Mouse (Mus musculus): ENCODE measurements around the gene Rtf2. TPM values are rescaled to one million over a fixed set of nuclear protein-coding genes. Genes with fewer than 3 reads are reported as not detected.

Gene Rtf2
- polyA plus RNA-seq, 1 experiment from 2014 or later: 78.7 TPM

DNA sequence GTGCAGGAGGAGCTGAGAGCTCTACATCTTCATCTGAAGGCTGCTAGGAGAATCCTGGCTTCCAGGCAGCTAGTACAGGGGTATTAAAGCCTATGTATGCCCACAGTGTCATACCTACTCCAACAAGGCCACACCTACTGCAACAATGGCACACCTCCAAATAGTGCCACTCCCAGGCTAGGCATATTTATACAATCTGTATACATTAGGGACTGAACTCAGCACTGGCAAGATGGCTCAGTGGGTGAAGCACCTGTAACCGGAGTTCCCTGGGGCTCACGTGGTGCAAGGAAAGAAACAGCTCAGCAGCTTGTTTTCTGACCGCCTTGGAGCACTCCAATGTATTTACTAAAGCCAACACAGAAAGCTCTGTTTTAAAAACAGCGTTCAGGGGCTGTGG lies 5.3 kb downstream of the Rtf2 start:
- Histone ChIP-seq H3K36me3 (replicated peaks) (peaks cover 65% of the 10 kb centered on the region), H3K9me3 (no peaks in the 10 kb centered on the region), H3K4me3 (no peak overlapping the region), H3K27me3 (replicated peaks; ENCODE audit: low read depth, poor library complexity, severe bottlenecking) (no peaks in the 10 kb centered on the region), H3K4me1 (peaks cover 12% of the 10 kb centered on the region), H3K27ac (replicated peaks) (no peak overlapping the region)
- WGBS: 91% methylated on average over 4 of the region's 4 CpGs
- no peak for DNase-seq (ENCODE audit: low spot score)

DNA sequence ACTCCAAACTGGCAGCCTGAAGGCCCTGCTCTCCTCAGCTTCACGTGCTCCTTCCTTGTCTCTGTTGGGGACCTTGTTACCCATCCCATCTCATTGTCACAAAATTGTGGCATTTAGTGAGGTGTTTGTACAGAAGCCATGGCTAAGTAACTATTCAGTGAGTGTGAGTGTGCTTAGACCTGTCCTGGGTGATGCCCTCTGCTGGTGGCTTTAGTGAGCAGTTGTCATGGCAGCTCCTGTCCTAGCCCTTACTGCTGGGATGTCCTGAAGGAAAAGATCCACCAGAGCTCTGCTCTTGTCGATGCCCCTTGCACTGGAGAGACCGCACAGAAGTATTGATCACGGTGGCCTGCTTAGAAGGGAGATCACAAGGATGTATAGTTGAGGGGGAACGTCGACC lies 7.0 kb downstream of the Rtf2 start:
- WGBS: 90% methylated on average over 6 of the region's 6 CpGs
- Histone ChIP-seq H3K27ac (replicated peaks) (no peak overlapping the region), H3K9me3 (no peaks in the 10 kb centered on the region), H3K4me1 (no peaks in the 10 kb centered on the region), H3K4me3 (no peak overlapping the region), H3K36me3 (replicated peaks) (peaks cover 79% of the 10 kb centered on the region), H3K27me3 (replicated peaks; ENCODE audit: low read depth, poor library complexity, severe bottlenecking) (no peaks in the 10 kb centered on the region)
- DNase-seq (ENCODE audit: low spot score): no peak

DNA sequence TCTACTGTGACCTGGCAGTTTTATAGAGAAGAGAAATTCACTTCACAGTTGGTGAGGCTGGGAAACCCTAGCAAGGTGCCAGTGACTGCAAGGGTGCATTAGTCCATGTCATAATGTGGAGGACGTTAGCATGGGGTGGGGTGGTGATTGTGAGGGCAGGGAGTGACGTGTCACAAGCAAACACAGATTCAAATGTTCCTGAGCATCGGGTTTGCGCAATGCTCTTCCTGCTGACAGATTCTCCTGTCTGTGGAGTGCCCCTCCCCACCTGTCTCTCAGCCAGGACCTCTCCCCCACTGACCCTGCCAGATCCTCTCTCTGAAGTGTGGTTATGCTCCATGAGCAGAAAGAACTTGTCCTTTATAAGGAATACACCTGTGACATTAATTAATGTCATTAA lies 8.0 kb downstream of the Rtf2 start:
- Histone ChIP-seq H3K4me3 (no peak overlapping the region), H3K27me3 (replicated peaks; ENCODE audit: low read depth, poor library complexity, severe bottlenecking) (no peaks in the 10 kb centered on the region), H3K4me1 (no peaks in the 10 kb centered on the region), H3K9me3 (no peaks in the 10 kb centered on the region), H3K27ac (replicated peaks) (no peak overlapping the region), H3K36me3 (replicated peaks) (peaks cover 89% of the 10 kb centered on the region)
- WGBS: 93% methylated on average over 4 of the region's 4 CpGs
- no peak for DNase-seq (ENCODE audit: low spot score)

DNA sequence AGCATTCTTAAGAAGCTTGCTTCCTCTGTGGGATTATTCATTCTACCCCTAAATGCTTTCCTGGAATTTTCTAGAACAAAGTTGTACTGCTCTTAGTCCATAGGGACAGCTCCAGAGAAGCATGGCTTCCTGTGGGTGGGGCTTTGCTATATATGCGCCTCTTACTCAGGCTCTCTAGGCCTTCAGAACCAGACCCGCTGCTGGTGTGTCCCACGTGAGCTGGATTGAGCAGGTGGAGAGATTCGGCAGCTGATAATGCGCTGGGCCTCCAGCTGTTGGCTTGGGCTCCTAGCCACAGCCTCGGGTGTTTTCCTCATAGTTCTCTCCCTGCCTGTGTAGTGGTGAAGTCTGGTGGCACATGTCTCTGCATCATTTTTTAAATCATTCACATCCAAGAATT lies 10.3 kb downstream of the Rtf2 start:
- no peaks in the 10 kb centered on the region for H3K27me3 ChIP-seq (replicated peaks; ENCODE audit: low read depth, poor library complexity, severe bottlenecking)
- no peak overlapping the region for H3K27ac ChIP-seq (replicated peaks)
- H3K9me3 ChIP-seq: no peaks in the 10 kb centered on the region
- DNase-seq (ENCODE audit: low spot score): no peak
- H3K4me3 ChIP-seq: no peak overlapping the region
- 91% methylated on average over 6 of the region's 6 CpGs for WGBS
- peaks cover 87% of the 10 kb centered on the region for H3K36me3 ChIP-seq (replicated peaks)
- no peaks in the 10 kb centered on the region for H3K4me1 ChIP-seq

DNA sequence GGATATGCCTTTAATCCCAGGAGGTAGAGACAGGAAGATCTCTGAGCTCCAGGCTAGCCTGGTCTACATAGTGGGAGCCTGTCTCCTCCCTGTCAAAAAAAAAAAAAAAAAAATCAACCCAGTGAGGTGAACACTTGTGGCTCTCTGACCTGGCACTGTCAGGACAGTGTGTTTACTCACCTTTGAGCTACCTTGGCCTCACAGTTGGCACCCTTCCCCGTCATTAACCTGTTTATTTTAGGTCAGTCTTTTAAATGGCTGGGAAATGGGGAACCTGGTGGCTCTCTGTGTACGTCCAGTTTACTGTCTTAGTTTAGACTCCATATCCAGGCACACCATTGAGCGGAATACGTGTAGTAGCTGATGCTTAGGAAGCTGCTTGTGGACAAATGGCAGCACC lies 11.7 kb downstream of the Rtf2 start:
- Histone ChIP-seq H3K36me3 (replicated peaks) (peaks cover 78% of the 10 kb centered on the region), H3K27me3 (replicated peaks; ENCODE audit: low read depth, poor library complexity, severe bottlenecking) (no peaks in the 10 kb centered on the region), H3K27ac (replicated peaks) (no peak overlapping the region), H3K9me3 (no peaks in the 10 kb centered on the region), H3K4me3 (no peak overlapping the region), H3K4me1 (no peaks in the 10 kb centered on the region)
- WGBS: 95% methylated on average over 4 of the region's 4 CpGs
- no peak for DNase-seq (ENCODE audit: low spot score)

DNA sequence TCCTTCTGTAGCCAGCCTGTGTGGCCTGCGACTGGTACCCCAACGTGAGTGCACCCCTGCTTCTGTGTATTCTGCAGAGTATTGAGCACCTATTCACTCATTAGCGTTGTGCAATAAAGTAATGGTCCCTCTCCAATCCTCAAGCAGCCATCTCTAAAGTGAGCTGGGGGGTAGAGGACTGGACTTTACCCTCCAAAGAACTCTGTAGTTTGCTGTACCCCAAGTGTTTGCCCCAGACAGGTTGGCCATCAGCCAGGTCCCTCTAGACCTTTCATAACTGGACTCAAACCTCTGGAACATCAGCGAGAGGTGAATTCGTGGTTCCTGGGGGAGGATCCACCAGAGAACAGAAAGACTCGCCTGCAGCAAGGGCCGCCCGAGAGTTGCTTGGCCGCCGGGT lies 12.1 kb downstream of the Rtf2 start:
- no peaks in the 10 kb centered on the region for H3K4me1 ChIP-seq
- H3K4me3 ChIP-seq: no peak overlapping the region
- H3K36me3 ChIP-seq (replicated peaks): peaks cover 76% of the 10 kb centered on the region
- no peaks in the 10 kb centered on the region for H3K27me3 ChIP-seq (replicated peaks; ENCODE audit: low read depth, poor library complexity, severe bottlenecking)
- no peak for DNase-seq (ENCODE audit: low spot score)
- H3K9me3 ChIP-seq: no peaks in the 10 kb centered on the region
- 89% methylated on average over 10 of the region's 10 CpGs for WGBS
- H3K27ac ChIP-seq (replicated peaks): no peak overlapping the region

DNA sequence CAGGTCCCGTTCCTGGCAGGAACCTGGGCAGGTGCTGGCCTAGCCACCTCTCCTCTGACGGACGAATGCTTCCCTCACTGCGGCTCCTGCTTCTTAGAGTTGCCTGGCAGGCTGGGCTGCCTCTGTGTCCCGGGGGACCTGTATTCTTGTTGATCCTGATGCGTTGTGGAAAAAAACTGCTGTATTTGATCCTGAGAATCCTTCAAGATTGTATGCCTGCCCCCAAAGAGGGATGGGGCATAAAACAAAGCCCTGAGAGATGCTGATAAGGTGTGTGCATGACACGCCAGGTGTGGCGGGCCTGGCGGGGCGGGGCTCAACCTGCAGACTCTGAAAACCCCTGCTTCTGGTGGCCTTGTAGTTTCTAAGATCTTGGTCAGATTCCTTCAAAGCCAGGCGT lies 18.1 kb downstream of the Rtf2 start, which contains the start of gene Gcnt7:
TSS of gene Gcnt7 (minus strand) at position 101 of the 400 bp plus-strand sequence.
- Histone ChIP-seq H3K27me3 (replicated peaks; ENCODE audit: low read depth, poor library complexity, severe bottlenecking) (no peaks in the 10 kb centered on the region), H3K36me3 (replicated peaks) (peaks cover 62% of the 10 kb centered on the region), H3K4me1 (peaks cover 10% of the 10 kb centered on the region), H3K27ac (replicated peaks) (no peak within 1 kb of the TSS), H3K9me3 (no peaks in the 10 kb centered on the region), H3K4me3 (no peak within 1 kb of the TSS)
- no peak for DNase-seq (ENCODE audit: low spot score)
- 87% methylated on average over 11 of the region's 11 CpGs for WGBS

DNA sequence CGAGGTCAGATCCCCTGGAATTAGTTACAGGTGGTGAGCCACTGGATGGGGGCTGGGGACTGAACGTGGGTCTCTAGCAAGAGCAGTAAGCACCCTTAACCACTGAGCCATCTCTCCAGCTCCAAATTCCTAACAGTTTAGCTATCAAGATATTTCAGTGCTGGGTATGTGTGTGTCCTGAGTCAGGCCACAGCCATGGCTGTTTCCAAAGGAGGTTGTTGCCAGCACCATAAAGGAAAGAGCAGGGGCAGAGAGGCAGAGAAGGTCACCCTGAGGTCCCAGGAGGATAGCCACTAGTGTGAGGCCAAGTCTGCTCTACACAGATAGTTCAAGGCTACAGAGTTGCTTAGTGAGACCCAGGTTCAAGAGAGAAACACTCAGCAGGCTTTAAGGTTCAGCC lies 20.3 kb downstream of the Rtf2 start:
- peaks cover 71% of the 10 kb centered on the region for H3K36me3 ChIP-seq (replicated peaks)
- peaks cover 10% of the 10 kb centered on the region for H3K4me1 ChIP-seq
- 71% methylated on average over 2 of the region's 2 CpGs for WGBS
- H3K9me3 ChIP-seq: no peaks in the 10 kb centered on the region
- H3K27me3 ChIP-seq (replicated peaks; ENCODE audit: low read depth, poor library complexity, severe bottlenecking): no peaks in the 10 kb centered on the region
- H3K27ac ChIP-seq (replicated peaks): no peak overlapping the region
- peak; percentile 41 for DNase-seq (ENCODE audit: low spot score)
- no peak overlapping the region for H3K4me3 ChIP-seq

DNA sequence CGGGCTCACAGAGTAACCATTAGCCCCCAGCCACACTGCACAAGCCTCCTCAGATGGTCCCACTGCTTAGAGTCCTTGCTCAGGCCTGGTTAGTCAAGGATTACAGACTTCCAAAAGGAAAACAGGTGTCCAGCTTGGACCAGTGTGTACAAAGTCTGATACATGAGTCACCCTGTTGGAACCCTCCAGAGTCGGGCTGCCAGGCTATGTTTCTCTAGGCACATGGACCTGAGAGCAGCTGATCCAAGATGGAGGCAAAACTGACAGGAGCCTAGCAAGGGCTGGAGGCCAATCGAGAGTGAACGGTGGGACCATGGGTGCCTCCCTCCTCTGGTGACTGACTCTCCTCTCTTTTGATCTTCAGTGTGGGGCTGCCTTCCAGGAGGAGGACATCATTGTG lies 22.5 kb downstream of the Rtf2 start:
- no peaks in the 10 kb centered on the region for H3K27me3 ChIP-seq (replicated peaks; ENCODE audit: low read depth, poor library complexity, severe bottlenecking)
- peaks cover 10% of the 10 kb centered on the region for H3K4me1 ChIP-seq
- 91% methylated on average over 4 of the region's 4 CpGs for WGBS
- no peak overlapping the region for H3K4me3 ChIP-seq
- H3K9me3 ChIP-seq: no peaks in the 10 kb centered on the region
- peaks cover 82% of the 10 kb centered on the region for H3K36me3 ChIP-seq (replicated peaks)
- DNase-seq (ENCODE audit: low spot score): no peak
- no peak overlapping the region for H3K27ac ChIP-seq (replicated peaks)

DNA sequence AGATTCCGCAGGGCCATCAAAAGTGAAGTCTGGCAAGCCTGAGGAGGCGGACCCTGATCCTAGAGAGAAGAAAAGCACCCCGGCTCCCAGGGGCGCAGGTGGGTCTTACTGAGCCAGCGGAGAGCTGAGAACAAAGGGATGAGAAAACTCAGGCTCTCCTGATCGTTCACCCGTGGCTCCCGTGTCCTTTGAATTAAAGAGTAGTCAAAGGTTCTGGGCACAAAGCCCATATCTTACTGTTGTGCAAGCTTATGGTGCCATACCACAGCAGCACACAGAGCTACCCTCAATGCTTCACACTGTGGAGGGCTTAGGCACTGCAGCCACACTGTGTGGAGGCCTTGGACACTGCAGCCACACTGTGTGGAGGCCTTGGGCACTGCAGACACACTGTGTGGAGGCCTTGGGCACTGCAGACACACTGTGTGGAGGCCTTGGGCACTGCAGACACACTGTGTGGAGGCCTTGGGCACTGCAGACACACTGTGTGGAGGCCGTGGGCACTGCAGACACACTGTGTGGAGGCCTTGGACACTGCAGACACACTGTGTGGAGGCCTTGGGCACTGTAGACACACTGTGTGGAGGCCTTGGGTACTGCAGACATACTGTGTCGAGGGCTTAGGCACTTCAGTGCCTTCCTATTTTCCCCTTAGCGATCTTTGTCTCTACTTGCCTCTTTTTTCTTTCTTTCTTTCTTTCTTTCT lies 26.2 kb downstream of the Rtf2 start:
- H3K36me3 ChIP-seq (replicated peaks): peaks cover 87% of the 10 kb centered on the region
- no peaks in the 10 kb centered on the region for H3K9me3 ChIP-seq
- no peak overlapping the region for H3K27ac ChIP-seq (replicated peaks)
- H3K27me3 ChIP-seq (replicated peaks; ENCODE audit: low read depth, poor library complexity, severe bottlenecking): no peaks in the 10 kb centered on the region
- no peaks in the 10 kb centered on the region for H3K4me1 ChIP-seq
- WGBS: 89% methylated on average over 11 of the region's 11 CpGs
- DNase-seq (ENCODE audit: low spot score): no peak
- no peak overlapping the region for H3K4me3 ChIP-seq

DNA sequence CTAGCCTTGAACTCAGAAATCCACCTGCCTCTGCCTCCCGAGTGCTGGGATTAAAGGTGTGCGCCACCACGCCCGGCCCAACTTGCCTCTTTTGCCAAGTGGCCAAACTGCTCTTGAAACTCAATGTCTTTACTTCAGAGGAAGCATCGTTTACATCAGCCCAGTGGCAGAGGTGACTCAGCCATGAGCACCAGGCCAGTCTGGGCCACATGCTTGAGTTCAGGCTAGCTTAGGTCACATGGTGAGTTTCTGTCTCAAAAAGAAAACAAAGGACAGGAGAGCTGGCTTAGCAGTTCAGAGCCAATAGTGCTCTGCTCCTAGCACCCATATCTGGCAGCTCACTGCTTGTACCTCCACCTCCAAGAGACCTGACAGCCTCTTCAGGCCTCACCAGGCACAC lies 26.9 kb downstream of the Rtf2 start:
- Histone ChIP-seq H3K4me1 (no peaks in the 10 kb centered on the region), H3K4me3 (no peak overlapping the region), H3K9me3 (no peaks in the 10 kb centered on the region), H3K27me3 (replicated peaks; ENCODE audit: low read depth, poor library complexity, severe bottlenecking) (no peaks in the 10 kb centered on the region), H3K27ac (replicated peaks) (no peak overlapping the region), H3K36me3 (replicated peaks) (peaks cover 84% of the 10 kb centered on the region)
- 94% methylated on average over 5 of the region's 5 CpGs for WGBS
- no peak for DNase-seq (ENCODE audit: low spot score)

DNA sequence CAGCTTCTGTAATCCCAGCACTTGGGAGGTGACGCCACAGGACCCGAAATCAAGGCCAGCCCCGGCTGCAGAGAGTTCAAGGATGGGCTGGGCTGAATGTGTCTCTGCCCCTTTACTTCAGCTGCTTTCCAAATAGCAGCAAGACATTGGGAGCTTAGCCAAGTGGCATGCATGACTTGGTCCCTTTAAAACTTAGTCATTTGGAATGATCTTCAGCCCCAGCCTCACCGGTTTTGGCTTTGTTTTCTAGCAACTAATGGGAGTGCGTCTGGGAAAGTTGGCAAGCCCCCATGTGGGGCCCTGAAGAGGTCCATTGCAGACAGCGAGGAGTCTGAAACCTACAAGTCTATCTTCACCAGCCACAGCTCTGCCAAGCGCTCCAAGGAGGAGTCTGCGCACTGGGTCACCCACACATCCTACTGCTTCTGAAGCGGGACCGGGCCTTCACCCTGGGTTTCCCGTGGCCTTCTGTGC lies 28.0 kb downstream of the Rtf2 start:
- H3K4me1 ChIP-seq: peaks cover 2% of the 10 kb centered on the region; the same call in 1 of the 2 replicates
- H3K36me3 ChIP-seq (replicated peaks): peaks cover 73% of the 10 kb centered on the region
- 86% methylated on average over 11 of the region's 11 CpGs for whole genome bisulfite sequencing
- H3K9me3 ChIP-seq: no peaks in the 10 kb centered on the region
- no peak overlapping the region for H3K4me3 ChIP-seq
- H3K27me3 ChIP-seq (replicated peaks; ENCODE audit: low read depth, poor library complexity, severe bottlenecking): no peaks in the 10 kb centered on the region
- no peak overlapping the region for H3K27ac ChIP-seq (replicated peaks)
- DNase-seq (ENCODE audit: low spot score): no peak

DNA sequence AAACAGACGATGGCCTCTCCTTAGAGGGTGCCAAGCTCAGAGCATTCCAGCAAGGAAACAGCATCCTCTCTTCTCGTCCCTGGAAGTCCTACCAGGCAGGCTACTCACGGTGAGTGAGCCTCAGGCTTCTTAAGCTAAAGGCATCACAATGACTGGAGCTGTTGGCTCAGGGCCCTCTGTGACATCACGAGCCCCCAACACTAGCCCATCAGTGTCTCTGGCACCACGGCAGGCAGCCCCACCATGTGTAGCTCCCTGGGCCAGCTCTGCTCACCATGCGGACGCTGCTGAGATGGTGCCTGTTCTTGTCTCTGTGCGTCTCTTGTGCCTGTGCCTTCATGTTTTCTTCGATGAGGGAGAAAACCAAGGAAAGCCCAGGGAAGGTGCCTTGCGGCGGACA lies 32.0 kb downstream of the Rtf2 start, which contains the start of gene Fam209:
TSS of gene Fam209 (plus strand) at position 203 of the 400 bp plus-strand sequence.
- Histone ChIP-seq H3K4me3 (no peak within 1 kb of the TSS), H3K9me3 (no peaks in the 10 kb centered on the region), H3K27ac (replicated peaks) (no peak within 1 kb of the TSS), H3K4me1 (peaks cover 11% of the 10 kb centered on the region), H3K27me3 (replicated peaks; ENCODE audit: low read depth, poor library complexity, severe bottlenecking) (peaks cover 4% of the 10 kb centered on the region; the same call in 1 of the 2 replicates), H3K36me3 (replicated peaks) (peaks cover 36% of the 10 kb centered on the region)
- WGBS: 85% methylated on average over 11 of the region's 11 CpGs
- no peak for DNase-seq (ENCODE audit: low spot score)
